Mouse (Mus musculus): ENCODE data around the gene Iqcj.
"Not testable (repeated sequence)": the region's sequence is repeated elsewhere in the genome, so short reads cannot be mapped to it uniquely, and the experiment has no call there.

The Iqcj gene

DNA sequence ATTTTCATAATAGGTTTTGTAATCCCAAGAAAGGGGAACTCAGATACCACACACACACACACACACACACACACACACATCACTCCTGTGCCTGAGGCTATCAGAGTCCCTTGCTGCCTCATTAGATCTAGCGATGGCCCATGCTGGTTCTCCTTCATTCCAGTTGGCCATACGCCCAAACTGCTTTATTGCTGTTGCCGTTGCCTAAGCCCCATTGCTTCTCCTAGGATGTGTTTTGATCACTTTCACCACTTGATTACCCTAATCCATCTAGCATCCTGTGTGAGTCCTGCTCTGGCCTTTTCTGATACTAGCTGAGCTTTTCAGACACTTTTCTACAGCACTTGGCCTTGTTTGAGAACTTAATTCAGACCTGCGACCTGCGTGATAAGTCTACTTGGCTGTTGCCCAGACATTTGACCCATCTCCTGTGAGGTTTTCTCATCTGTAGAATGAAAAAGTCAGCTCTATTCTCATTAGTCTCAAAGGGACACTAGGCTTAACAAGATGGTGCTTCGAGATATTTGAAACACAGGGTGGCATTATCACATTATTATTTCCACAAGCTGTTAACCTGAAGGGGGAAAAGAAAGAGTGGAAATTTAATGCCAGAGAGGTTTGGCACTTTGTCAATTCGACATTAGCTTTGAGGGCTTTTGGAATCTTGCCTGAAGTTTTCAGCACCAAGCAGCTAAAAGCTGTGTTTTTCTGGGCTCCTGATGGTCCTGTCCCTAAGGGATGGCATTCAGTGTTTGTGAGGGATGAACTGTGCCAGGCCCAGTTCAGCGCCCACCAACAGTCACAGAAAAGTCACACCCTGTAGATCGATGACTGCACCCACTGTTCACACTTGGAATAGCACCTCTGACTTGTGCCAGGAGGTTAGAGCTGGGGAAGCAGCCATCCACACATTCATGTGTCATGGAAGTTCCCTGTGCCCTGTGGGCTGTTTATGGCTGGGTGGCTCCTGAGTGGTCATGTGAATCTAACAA lies 179.7 kb downstream of the Iqcj start:
- no peak for DNase-seq (ENCODE audit: low read depth, low spot score)

DNA sequence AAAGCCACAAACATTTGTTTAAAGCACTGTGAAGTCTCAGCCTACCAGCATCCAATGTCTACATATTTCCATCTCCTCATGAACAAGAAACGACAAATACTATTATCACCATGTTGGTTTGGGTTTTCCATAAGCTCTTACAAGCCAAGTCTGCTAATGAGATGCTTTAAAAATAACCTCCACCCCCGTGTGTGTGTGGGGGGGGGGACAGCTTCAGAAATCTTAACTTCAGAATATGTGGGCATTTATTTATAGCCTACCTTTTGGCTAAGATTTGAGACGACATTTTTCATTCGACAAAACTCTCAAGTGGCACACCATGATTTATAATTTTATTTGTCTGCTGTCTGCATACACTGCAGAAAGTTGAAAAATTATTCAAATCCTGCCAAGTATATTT lies 185.4 kb downstream of the Iqcj start:
- no peak for DNase-seq (ENCODE audit: low read depth, low spot score)

DNA sequence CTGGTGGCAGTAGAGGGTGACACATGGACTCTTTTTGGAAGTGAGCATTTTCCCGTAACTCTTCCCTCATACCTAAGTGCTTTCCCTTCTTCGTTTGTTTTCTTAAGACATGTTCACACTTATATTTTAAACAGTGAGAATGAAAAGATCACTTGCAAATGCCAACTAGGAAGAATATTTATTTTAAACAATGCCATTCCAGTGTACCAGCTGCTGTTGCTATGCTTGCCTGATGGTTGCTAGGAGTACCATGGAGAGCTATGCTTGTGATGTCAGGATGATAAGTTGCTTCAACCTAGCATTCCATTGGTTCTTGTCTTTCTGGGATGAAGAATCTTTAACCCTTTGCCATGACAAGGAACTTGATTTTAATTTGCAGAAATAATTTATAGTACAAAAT lies 193.0 kb downstream of the Iqcj start:
- DNase-seq (ENCODE audit: low read depth, low spot score): no peak

DNA sequence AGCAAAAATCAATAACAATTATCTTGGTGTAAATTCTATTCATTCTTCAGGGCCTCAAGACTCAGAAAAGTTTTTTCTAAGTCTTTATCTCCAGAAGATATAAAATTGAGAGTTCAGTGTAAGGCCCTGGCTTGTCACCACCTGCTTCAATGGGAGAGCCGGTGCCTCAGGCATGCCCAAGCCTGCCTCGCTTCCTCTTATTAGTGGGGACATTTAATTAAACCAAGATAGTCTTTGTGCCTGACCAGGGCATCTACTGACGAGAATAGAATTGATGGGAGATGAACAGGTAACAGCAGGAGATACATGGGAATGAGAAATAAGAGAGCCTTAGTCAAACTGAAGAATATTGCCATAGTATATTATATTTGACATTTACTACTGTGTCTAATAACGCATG lies 200.1 kb downstream of the Iqcj start:
- no peak for DNase-seq (ENCODE audit: low read depth, low spot score)

DNA sequence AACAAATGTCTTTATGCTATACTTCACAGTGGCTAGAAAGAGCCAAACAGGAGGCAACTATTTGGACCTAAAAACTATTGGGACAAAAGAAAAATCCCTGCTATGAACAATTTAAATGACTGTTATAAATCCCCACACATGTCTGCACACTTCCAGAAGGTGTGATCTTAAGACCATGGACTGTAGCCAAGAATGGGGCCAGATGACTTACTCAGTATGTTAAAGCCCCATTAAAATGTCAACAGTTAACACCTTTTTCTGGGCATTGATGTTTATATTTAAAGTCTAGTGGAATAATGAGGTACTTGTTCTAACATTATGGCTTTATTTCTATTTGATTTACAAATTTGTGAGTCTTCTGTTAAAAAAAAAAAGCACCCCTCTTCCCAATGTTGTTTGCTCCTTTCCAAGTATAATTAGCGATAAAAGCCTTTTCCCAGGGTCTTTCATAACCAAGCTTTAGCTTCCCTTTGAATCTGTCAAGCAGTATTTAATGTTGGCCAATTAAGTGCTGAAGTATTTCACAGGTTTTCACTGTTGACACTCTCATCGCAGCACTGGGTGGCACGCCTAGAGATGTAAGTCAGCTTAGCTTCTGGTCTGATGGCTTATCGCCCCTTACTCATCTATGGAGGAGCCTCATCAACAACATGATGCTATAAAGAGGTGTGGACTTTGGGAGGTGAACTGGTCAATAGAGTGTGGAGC lies 204.9 kb downstream of the Iqcj start:
- no peak for DNase-seq (ENCODE audit: low read depth, low spot score)

DNA sequence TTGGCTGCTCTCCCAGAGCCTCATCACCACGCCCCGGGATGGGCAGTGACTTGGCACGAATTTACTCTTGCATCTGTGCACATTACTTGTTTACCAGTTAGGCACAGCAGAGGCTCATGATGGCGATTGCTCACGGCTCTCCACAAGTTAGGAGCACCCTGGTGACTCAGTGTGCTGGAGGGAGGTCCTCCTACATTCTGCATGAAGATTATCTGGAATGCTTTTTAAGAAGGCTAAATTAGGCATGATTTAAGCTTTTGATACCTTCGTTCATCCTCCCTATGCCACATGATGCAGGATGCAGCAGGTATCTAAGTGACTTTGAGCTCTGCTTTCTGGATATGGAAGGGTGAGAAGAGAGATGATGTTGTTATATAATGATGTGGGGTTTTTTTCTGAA lies 207.5 kb downstream of the Iqcj start:
- not testable (repeated sequence) for DNase-seq (ENCODE audit: low read depth, low spot score)

DNA sequence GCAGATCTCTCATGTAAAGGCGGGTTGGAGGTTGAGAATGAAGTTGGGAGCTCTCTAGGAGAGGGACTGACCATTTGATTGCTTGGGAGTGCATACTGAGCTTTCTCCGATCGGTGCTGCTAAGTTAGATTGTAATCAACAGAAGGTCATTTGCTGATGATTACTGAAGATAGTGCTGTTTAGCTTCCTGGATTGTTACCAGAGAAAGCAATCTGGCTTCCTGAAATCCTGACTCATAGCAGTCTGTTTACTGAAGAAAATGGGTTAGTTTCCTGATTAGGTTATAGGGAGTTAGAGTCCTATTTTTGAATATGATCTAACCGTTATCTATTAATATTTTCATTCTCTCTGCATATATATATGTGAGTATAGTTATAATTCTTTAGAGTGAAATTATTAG lies 209.3 kb downstream of the Iqcj start:
- DNase-seq (ENCODE audit: low read depth, low spot score): no peak

DNA sequence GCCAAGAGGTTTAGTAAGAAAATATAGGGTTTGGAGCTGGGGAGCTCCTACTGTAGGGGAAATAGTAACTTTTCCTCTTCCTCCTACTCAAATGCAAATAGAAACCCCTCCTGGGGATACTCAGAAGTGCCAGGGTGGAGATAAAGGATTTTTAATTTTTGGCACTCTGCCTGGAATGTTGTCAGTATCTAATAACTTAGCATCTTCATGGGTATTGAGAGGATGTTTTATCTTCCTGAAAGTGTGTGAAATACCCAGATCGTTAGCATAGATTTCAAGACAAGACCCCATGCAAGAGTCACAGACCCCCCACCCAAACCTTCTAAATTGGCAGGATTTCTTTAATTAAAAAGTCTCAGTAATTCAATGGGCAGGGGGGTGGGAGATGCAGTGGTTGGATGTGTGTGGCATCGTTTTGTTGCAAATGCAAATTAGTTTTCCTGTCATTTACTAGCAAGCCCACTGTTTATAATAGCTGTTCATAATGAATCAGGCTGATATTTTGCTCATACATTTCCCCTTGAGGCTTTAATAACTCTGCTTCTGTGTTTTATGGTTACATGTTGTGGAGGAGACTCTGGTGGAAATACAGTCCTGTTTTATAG lies 213.2 kb downstream of the Iqcj start:
- DNase-seq (ENCODE audit: low read depth, low spot score): no peak
